Mouse (Mus musculus) adrenal gland, adult (tissue): Measurements from ENCODE around the gene Ror1.
A peak's percentile ranks its signal among the peaks of the same experiment; 100 is the strongest.

ENCODE experiments used
- DNase-seq, 2 experiments: peaks; one replicate each; pipeline ENCODE4 v3.0.0; 2022 to 2023; ENCODE audit warnings: low spot score in 1 of 2; ENCODE audit not compliant: inconsistent age in 2 of 2

Ror1 gene

DNA sequence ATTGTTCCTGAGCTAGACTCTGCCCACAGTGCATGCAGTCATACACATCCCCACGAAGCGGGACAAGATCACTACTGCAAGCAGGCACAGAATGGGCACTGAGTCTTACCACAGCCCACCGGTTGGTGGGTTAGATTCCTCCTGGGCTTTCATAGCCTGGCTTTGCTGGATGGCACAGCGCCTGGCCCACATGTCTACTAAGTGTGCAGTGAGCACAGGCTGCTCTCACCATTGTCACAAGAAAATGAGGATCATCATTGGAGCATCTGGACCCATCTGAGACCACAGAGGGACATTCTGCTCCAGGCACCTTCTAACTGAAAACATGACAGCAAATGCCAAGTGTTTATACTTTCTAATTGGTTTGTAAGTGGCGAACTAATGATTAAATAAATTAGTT, 279.7 kb downstream of the Ror1 start:
- DNase-seq: no peak

GRCm38 (mm10) chr4:100376163-100376562, 280.6 kb downstream of the Ror1 start:
- DNase-seq: no peak

GRCm38 (mm10) chr4:100377231-100377630, 281.6 kb downstream of the Ror1 start:
- DNase-seq: no peak

- DNase-seq: no peak
Measured at GRCm38 (mm10) chr4:100377996-100378395, 282.4 kb downstream of the Ror1 start.

DNA sequence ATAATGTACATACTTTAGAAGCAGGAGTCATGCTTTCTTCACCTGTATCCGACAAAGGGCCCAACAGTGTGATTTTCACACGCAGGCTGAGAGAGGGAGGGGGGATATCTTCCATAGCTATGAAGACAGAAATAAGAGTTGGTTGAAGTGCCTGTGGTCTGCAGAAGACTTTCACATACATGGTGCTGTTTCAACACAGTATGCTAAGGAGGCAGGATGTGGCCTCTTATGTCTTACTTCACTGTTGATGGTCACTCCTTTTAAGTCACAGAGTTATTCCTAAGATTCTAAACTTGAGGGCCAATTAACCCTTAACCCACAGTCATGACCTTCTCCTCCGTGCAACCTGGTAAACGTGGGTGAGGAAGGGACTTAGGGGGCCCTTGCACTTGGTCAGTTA, 286.2 kb downstream of the Ror1 start:
- DNase-seq: no peak

- no peak for DNase-seq
Measured at GRCm38 (mm10) chr4:100386272-100386988, 290.8 kb downstream of the Ror1 start.

- peak in 1 of 2 experiments; percentile 42 for DNase-seq
Measured at GRCm38 (mm10) chr4:100390436-100390835, 294.8 kb downstream of the Ror1 start.

GRCm38 (mm10) chr4:100391021-100391420, 295.4 kb downstream of the Ror1 start:
- peak in 1 of 2 experiments; percentile 81 for DNase-seq

- no peak for DNase-seq
Measured at GRCm38 (mm10) chr4:100393374-100394061, 297.9 kb downstream of the Ror1 start.

DNA sequence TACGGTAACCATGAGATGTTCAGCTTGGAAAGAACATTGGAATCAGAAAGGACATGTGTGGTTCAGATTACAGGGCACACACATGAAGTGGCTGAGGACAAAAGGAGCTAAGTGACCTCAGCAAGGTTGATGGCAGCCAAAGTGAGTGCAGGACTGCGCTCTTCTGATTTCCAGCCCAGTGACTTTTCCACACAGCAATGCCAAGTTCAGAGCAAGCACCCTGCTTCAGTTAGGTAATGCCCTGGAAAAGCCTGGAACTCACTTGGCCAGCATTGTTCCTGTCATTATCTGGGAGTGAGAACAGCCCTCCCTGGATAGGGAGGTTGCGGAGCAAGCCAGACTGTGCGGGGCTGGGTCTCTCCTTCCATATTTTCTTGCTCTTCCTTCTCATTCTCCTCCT, 299.8 kb downstream of the Ror1 start:
- DNase-seq: no peak

GRCm38 (mm10) chr4:100398079-100398478, 302.5 kb downstream of the Ror1 start:
- no peak for DNase-seq

- DNase-seq: no peak
Measured at GRCm38 (mm10) chr4:100401078-100401477, 305.5 kb downstream of the Ror1 start.

GRCm38 (mm10) chr4:100401581-100402470, 306.2 kb downstream of the Ror1 start:
- DNase-seq: no peak

DNA sequence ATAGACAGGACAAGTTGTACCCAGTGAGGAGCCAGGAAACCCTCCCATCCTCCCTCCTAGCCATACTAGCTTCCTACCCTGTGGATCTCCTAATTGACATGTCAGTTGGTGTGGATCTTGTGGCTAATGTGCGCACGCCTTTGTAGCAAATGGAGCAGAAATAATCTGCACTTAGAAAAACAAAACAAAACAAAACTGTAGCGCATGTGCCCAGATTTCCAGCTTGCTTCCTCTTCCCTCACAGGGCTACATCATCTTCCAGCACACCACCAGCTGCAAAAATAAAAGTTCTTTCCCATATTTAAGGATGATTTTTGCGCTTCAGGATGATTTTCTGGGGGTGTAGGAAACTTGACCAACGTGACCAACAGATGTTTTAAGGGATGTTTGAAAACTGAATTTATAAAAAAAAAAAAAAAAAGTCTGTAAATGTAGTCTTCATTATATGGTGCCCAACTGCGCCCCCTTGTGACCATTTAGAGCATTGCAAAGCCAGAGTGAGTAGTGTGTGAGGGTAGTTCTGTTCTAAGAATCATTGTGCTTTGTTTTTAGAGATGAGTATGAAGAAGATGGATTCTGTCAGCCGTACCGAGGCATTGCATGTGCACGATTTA, 311.8 kb downstream of the Ror1 start:
- peak; percentile 66 to 93 for DNase-seq

DNA sequence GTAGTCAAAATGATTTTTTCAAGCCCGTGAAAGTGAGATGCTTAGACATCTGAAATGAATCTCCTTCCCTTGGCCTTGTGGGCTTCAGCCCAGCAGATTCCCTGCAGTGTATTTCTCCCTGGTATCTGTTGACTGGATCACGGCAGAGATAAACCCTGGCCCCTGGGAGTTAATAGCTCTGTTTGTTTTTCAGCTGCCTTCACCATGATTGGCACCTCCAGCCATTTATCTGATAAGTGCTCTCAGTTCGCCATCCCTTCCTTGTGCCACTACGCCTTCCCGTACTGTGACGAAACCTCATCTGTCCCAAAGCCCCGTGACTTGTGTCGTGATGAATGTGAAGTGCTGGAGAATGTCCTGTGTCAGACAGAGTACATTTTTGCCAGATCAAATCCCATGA, 313.9 kb downstream of the Ror1 start:
- DNase-seq: peak; percentile 34 to 66

DNA sequence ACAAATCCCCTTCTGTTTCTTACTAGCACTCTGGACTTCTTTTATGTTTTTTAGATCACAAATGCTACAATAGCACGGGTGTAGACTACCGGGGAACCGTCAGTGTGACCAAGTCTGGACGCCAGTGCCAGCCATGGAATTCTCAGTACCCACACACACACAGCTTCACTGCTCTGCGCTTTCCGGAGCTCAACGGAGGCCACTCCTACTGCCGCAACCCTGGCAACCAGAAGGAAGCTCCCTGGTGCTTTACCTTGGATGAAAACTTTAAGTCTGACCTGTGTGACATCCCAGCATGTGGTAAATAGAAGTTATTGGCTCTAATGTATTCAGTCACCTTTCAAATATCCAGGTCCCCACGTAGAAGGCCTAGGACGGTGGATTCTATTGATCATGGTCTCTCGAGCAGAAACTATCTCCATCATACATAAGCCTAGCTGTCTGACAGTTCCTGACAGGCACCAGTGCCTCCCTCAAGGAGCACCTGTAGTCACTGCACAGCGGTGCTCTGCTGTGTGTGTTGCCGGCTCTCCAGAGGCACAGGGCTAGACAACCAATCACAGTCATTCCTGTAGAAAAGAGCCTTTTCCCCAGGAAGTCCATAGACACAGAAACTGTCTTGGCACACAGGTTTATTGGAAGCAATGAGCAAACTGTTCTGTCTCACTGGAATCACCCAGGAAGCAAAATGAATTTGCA, 316.4 kb downstream of the Ror1 start:
- no peak for DNase-seq

- DNase-seq: no peak
Measured at GRCm38 (mm10) chr4:100422756-100423155, 327.2 kb downstream of the Ror1 start.

DNA sequence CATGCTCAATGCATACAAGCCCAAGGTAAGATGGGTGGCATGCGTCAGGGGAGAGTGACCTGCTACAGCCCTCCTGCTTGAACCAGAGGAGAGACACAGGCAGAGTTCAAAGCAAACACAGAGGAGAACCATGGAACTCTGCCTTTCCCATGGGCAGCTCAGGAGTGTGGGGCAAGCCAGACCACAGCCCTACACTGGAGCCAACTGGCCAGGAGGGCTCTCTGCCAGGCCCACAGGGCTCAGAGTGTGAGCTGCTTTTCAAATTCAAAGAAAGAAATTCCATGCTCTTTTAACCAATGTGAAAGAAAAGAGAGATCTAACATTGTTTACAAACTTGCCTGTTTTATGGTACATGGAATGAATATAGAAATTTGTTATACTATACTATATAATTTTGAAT, 330.5 kb downstream of the Ror1 start:
- no peak for DNase-seq

DNA sequence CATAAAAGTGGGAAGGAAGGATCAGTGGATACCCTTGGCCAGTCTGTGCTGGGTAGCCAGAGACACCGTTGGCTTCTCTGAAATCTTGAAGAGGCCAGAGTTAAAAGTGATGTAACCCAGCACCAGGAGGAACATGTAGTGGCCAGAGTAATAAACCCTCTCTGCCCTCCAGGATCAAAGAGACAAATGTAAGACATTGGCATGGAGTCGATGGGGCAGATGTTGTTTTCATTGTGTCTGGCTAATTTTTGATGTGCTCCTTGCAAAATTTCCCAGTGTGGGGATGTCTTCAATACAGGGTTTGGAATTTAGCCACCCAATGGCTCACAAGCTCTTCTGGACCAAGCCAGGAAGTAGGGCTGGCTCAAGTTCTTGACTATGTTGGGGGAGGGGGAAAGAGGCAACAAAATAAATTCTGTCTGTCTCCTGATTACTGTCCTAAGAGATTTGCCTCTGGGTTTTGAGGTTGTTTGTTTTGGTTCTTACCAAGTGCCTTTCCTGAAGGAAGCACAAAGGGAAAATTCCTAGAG, 333.8 kb downstream of the Ror1 start:
- no peak for DNase-seq
